Mouse (Mus musculus) urinary bladder, postnatal 10 days (tissue): ENCODE data around the gene Vmn1r7.
"Not testable (repeated sequence)": the region's sequence is repeated elsewhere in the genome, so short reads cannot be mapped to it uniquely, and the experiment has no call there.

Experiments used
- DNase-seq: peaks from one replicate; pipeline ENCODE4 v3.0.0; 2022; ENCODE audit warnings: low spot score

The Vmn1r7 gene

DNA sequence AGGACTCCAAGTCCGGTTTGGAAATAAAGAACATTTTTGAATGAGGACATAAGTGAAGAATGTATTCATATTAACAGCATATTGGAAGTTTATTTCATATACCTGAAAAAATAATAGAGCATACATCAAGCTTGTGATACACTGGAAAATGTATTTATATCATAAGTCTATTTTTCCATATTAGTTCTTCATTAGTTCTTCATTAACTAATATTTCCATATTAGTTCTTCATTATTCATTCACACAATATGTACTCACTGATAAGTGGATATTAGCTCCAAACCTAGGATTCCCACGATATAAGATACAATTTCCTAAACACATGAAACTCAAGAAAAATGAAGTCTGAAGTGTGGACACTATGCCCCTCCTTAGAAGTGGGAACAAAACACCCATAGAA, at the start of gene Vmn1r7:
Gene Vmn1r7, minus strand, starts transcription at position 101 of the 400 bp plus-strand sequence.
- not testable (repeated sequence) for DNase-seq

GRCm38 (mm10) chr6:57066487-57066886, 41.4 kb upstream of the Vmn1r7 start, which contains the start of gene Vmn1r9:
Vmn1r9 (plus strand) TSS chr6:57066787.
- DNase-seq, result no peak

GRCm38 (mm10) chr6:57063730-57064129, 38.6 kb upstream of the Vmn1r7 start:
- no peak for DNase-seq

DNA sequence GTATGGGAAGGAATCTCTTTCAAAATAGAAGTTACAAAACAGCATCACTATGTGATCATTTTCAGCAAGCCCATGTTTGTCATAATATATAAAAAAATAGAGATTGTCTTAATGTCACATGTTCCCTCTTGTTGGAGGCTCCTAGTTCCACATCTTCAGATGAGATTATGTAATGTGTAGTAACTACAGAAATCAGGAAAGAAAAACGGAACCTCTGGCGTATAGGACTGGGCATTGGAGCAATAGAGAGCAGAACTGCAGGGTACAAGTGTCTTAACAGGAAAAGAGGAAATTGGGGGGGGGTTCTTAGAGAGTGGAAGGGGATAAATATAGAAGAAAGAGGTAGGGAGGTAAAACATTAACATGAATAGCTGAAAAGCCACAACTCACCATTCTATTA, 9.6 kb upstream of the Vmn1r7 start:
- DNase-seq, result no peak

DNA sequence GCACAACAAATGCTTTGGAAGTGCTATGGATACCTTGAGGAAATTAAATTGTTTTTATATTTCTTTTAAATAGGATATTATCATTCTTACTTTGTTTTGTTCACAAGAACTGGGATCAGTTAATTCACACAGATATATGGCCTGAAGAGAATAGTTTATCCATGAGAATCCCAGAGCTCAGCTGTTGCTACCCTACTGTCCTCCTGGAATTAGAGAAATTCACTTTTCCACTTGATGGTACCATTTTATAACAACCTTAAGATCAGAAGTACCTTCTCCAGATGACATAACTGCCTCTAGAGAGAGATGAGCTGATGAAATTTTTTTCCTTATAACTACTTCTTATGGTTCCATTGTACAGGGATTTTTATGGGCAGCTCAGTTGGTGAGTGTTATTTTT, 6.9 kb upstream of the Vmn1r7 start, which contains the start of gene Vmn1r8:
Gene Vmn1r8, plus strand, starts transcription at position 301 of the 400 bp plus-strand sequence.
- DNase-seq, result no peak

DNA sequence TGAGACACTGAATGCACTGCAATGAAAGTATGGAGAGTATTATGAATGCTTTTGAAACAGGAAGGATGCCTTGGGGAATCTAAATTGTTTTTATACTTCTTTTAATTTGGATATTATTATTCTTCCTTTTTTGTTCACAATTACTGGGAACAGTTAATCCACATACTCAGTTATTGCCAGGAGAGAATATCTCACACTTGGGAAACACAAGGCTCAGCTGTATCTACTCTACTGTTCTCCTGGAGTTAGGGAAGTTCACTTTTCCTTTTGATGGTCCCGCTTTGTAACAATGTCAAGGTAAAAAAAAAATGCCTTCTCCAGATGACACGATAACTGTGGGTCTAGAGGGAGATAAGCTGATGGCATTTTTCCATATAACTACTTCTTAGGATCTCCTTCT, 28.2 kb downstream of the Vmn1r7 start, which contains the start of gene Vmn1r6:
Gene Vmn1r6, plus strand, starts transcription at position 301 of the 400 bp plus-strand sequence.
- no peak for DNase-seq
